Mouse (Mus musculus) forebrain, embryonic 14.5 days (tissue): ENCODE measurements at regions not wholly inside any gene's neighbourhood (a gene's known extent, or its start where the extent isn't known, plus 50 kb on each side); places are given as distances from the start of the nearest gene placed in this dataset.

ENCODE experiments used
- ATAC-seq: fragments of 200-750 bp; cut with Nextera tagmentation; 2 replicates; pipeline ENCODE4 v1.8.0; 2017; ENCODE audit warnings: mild to moderate bottlenecking, moderate library complexity
- DNase-seq: peaks from one replicate; pipeline ENCODE4 v3.0.0-alpha.2; 2015; ENCODE audit warnings: low spot score
- H3K27ac ChIP-seq: fragments of 300-500 bp; sonication (generic); 2 replicates; pipeline ENCODE4 v1.5.1; 2014; ENCODE audit warnings: low read depth, mild to moderate bottlenecking, control low read depth, low read length, moderate library complexity
- H3K27me3 ChIP-seq: fragments of 300-500 bp; sonication (generic); replicated peaks from 2 replicates; pipeline ENCODE4 v1.6.1; 2014; ENCODE audit warnings: low read length, control low read depth, mixed read lengths; ENCODE audit not compliant: control insufficient read depth, insufficient read depth
- H3K36me3 ChIP-seq: fragments of 300-500 bp; sonication (generic); 2 replicates; pipeline ENCODE4 v1.6.1; 2014; ENCODE audit warnings: low read length, control low read depth; ENCODE audit not compliant: control insufficient read depth, insufficient read depth
- H3K4me1 ChIP-seq: fragments of 300-500 bp; sonication (generic); 2 replicates; pipeline ENCODE4 v1.6.1; 2014; ENCODE audit warnings: antibody characterized with exemption, low read length, control low read depth; ENCODE audit not compliant: control insufficient read depth, insufficient read depth
- H3K4me2 ChIP-seq: fragments of 300-500 bp; sonication (generic); 2 replicates; pipeline ENCODE4 v1.6.1; 2014; ENCODE audit warnings: mild to moderate bottlenecking, control low read depth, low read length
- H3K4me3 ChIP-seq: fragments of 300-500 bp; sonication (generic); 2 replicates; pipeline ENCODE4 v1.5.1; 2014; ENCODE audit warnings: low read depth, low read length, control low read depth
- H3K9ac ChIP-seq: fragments of 300-500 bp; sonication (generic); 2 replicates; pipeline ENCODE4 v1.6.1; 2014; ENCODE audit warnings: mild to moderate bottlenecking, low read length, control low read depth, moderate library complexity
- H3K9me3 ChIP-seq: fragments of 300-500 bp; sonication (generic); replicated peaks from 2 replicates; pipeline ENCODE4 v1.6.1; 2016; ENCODE audit warnings: low read length, control low read depth, mixed read lengths; ENCODE audit not compliant: control insufficient read depth
- WGBS: fragments of 180-500 bp; shearing (Covaris S2); extraction: QIAGEN DNeasy Blood & Tissue Kit; methylation state at CpG from one replicate; pipeline ENCODE4 v1.1.7; 2014; 5-methylcytosine and 5-hydroxymethylcytosine counted together

GRCm38 (mm10) chr12:71628796-71629195, 202.1 kb upstream of the Daam1 start:
- no peaks in the 10 kb centered on the region for H3K9me3 ChIP-seq
- ATAC-seq (no peak), DNase-seq (no peak)
- H3K36me3 ChIP-seq: no peaks in the 10 kb centered on the region
- no peak overlapping the region for H3K4me2 ChIP-seq
- WGBS: 87% methylated on average over 10 of the region's 10 CpGs
- H3K9ac ChIP-seq: no peak overlapping the region
- no peak overlapping the region for H3K4me3 ChIP-seq
- H3K27me3 ChIP-seq: no peaks in the 10 kb centered on the region
- no peak overlapping the region for H3K27ac ChIP-seq
- H3K4me1 ChIP-seq: peaks cover 11% of the 10 kb centered on the region

DNA sequence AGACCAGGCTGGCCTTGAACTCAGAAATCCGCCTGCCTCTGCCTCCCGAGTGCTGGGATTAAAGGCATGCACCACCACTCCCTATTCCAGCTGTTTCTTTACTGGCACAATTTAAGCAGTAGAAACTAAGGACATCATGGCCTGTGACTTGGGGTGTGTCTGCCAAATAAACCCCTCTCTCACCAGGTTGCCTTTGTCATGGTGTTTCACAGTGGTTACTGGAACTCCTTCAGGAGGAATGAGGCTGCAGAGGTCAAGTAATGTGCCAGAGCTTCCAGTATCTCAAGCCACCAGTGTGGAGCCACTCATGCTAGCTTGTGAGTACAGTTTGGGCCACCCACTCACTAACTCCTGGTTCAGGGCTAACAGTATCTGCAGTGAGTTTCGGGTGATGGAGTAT, 200.5 kb upstream of the Daam1 start:
- Histone ChIP-seq H3K27ac (no peak overlapping the region), H3K4me2 (no peak overlapping the region), H3K36me3 (no peaks in the 10 kb centered on the region), H3K4me3 (no peak overlapping the region), H3K9me3 (no peaks in the 10 kb centered on the region), H3K9ac (no peak overlapping the region), H3K4me1 (peaks cover 11% of the 10 kb centered on the region), H3K27me3 (no peaks in the 10 kb centered on the region)
- no peak for ATAC-seq
- DNase-seq: no peak
- 93% methylated on average over 3 of the region's 3 CpGs for WGBS

GRCm38 (mm10) chr12:71636300-71636699, 194.6 kb upstream of the Daam1 start:
- 68% methylated on average over 6 of the region's 6 CpGs for WGBS
- no peaks in the 10 kb centered on the region for H3K27me3 ChIP-seq

DNA sequence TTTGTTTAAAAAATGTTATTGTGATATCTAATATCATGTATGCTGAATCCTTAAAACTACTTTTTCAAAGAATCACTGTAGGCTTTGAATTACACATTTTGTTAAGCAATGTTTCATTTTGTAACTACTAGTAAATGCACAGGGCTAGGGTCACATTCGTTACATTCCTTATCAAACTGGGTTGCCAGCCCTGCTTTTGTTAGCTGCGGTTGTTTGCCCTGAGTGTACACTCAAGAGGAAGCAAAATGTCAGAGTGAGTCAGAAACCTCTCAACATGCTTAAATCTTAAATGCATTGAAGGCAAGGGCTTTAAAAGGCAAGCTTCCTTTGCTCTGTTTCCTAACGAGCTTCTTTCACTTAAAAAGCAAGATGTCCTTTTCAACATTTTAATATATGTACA, 193.6 kb upstream of the Daam1 start:
- H3K4me2 ChIP-seq: no peak overlapping the region
- no peaks in the 10 kb centered on the region for H3K9me3 ChIP-seq
- H3K27ac ChIP-seq: no peak overlapping the region
- H3K27me3 ChIP-seq: no peaks in the 10 kb centered on the region
- H3K9ac ChIP-seq: no peak overlapping the region
- ATAC-seq: no peak
- 42% methylated on average over 3 of the region's 3 CpGs for WGBS
- no peak for DNase-seq
- H3K4me1 ChIP-seq: peaks cover 10% of the 10 kb centered on the region
- H3K36me3 ChIP-seq: no peaks in the 10 kb centered on the region
- no peak overlapping the region for H3K4me3 ChIP-seq

More at GRCm38 (mm10) chr12:71636300-71636699, 194.6 kb upstream of the Daam1 start:
- H3K4me1 ChIP-seq: peaks cover 9% of the 10 kb centered on the region
- no peak overlapping the region for H3K9ac ChIP-seq
- no peaks in the 10 kb centered on the region for H3K36me3 ChIP-seq
- DNase-seq (peak; percentile 40), ATAC-seq (no peak)
- H3K4me3 ChIP-seq: no peak overlapping the region
- H3K4me2 ChIP-seq: no peak overlapping the region
- no peak overlapping the region for H3K27ac ChIP-seq
- no peaks in the 10 kb centered on the region for H3K9me3 ChIP-seq

DNA sequence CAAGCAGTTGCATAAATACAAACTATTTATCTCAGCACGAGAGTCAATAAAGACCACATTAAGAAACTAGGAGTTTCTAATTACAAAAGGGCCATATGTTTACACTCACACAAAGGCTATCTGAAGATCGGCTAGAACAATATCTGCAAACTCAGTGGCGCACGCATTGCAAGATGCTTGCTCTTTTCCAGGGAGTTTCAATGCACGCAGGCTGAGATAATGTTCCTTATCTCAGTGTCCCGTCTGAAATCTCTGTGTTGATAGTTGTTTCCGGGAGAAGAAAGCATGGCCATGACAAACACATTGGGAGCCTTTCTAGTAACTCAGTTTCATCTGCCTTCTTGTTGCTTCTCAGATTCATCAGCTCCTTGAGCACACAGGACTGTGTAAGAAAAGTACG, 192.6 kb upstream of the Daam1 start:
- ATAC-seq (no peak), DNase-seq (no peak)
- H3K9ac ChIP-seq: no peak overlapping the region
- no peaks in the 10 kb centered on the region for H3K27me3 ChIP-seq
- no peaks in the 10 kb centered on the region for H3K36me3 ChIP-seq
- H3K4me3 ChIP-seq: no peak overlapping the region
- WGBS: 22% methylated on average over 8 of the region's 8 CpGs
- no peak overlapping the region for H3K4me2 ChIP-seq
- no peak overlapping the region for H3K27ac ChIP-seq
- peaks cover 12% of the 10 kb centered on the region for H3K4me1 ChIP-seq
- no peaks in the 10 kb centered on the region for H3K9me3 ChIP-seq

GRCm38 (mm10) chr12:71640058-71640501, 190.8 kb upstream of the Daam1 start:
- Histone ChIP-seq H3K4me1 (peaks cover 12% of the 10 kb centered on the region), H3K9ac (no peak overlapping the region), H3K4me3 (no peak overlapping the region), H3K27ac (no peak overlapping the region), H3K27me3 (no peaks in the 10 kb centered on the region), H3K9me3 (no peaks in the 10 kb centered on the region), H3K36me3 (no peaks in the 10 kb centered on the region), H3K4me2 (no peak overlapping the region)
- 61% methylated on average over 10 of the region's 10 CpGs for WGBS
- DNase-seq (peak; percentile 32), ATAC-seq (no peak)

GRCm38 (mm10) chr12:71641486-71641885, 189.4 kb upstream of the Daam1 start:
- DNase-seq: no peak
- no peak overlapping the region for H3K4me3 ChIP-seq
- H3K9me3 ChIP-seq: no peaks in the 10 kb centered on the region
- 93% methylated on average over 2 of the region's 2 CpGs for WGBS
- no peak overlapping the region for H3K27ac ChIP-seq
- no peak overlapping the region for H3K9ac ChIP-seq
- peaks cover 12% of the 10 kb centered on the region for H3K4me1 ChIP-seq
- H3K27me3 ChIP-seq: no peaks in the 10 kb centered on the region
- ATAC-seq: no peak
- H3K36me3 ChIP-seq: no peaks in the 10 kb centered on the region
- H3K4me2 ChIP-seq: no peak overlapping the region

DNA sequence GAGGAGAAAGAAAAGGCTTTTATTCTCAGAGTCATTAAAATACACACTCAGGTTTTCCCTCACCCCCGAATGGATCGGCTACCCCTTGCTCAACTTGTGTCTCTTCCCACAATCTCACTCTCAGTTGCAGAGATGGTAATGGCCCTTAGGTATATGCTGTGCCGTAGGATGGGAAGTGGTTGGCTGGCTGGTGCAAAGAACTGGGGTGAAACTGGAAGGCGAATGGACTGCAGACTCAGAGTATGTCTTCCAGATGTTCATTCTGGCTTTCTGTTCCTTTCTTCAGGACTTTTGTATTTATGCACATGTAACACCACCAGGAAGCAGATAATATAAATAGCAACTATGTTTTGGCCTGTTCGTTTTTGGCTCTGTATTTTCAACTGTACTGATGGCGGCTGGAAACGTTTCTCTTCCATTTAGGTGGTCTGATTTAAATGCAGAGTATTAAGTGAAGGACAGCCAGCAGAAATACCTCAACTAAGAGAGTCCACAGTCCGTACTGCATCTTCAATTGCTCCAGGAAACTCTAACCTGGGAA, 188.0 kb upstream of the Daam1 start:
- no peaks in the 10 kb centered on the region for H3K9me3 ChIP-seq
- ATAC-seq (no peak), DNase-seq (no peak)
- 86% methylated on average over 8 of the region's 8 CpGs for WGBS
- H3K4me3 ChIP-seq: no peak overlapping the region
- H3K9ac ChIP-seq: no peak overlapping the region
- no peak overlapping the region for H3K27ac ChIP-seq
- H3K27me3 ChIP-seq: no peaks in the 10 kb centered on the region
- peaks cover 8% of the 10 kb centered on the region for H3K4me1 ChIP-seq
- H3K36me3 ChIP-seq: no peaks in the 10 kb centered on the region
- H3K4me2 ChIP-seq: no peak overlapping the region

DNA sequence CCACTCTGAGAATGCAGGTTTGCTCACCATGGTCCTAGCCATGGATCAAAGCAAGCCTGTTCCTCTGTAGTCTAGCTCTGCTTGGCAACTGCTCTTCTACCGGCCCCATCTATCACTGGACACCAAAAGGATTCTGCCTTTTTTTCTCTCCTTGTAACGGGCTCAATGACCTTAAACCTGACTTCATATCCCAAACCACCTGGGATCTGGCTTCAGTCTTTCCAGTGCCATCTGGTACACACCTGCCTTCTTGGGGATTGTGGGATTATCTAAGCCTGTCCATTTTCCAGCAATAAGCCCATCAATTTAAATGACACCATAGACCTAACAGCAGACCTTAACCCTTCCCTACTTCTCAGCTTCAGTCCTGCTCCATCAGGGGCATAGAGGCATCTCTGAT, 179.6 kb upstream of the Daam1 start:
- H3K4me3 ChIP-seq: no peak overlapping the region
- DNase-seq (no peak), ATAC-seq (no peak)
- H3K4me1 ChIP-seq: no peaks in the 10 kb centered on the region
- no peak overlapping the region for H3K4me2 ChIP-seq
- H3K27ac ChIP-seq: no peak overlapping the region
- H3K9me3 ChIP-seq: no peaks in the 10 kb centered on the region
- no peaks in the 10 kb centered on the region for H3K36me3 ChIP-seq
- no peaks in the 10 kb centered on the region for H3K27me3 ChIP-seq
- H3K9ac ChIP-seq: no peak overlapping the region
- 75% methylated on average over 2 of the region's 2 CpGs for WGBS
